Mouse (Mus musculus): ENCODE measurements at regions not wholly inside any gene's neighbourhood (a gene's known extent, or its start where the extent isn't known, plus 50 kb on each side); places are given as distances from the start of the nearest gene placed in this dataset.

DNA sequence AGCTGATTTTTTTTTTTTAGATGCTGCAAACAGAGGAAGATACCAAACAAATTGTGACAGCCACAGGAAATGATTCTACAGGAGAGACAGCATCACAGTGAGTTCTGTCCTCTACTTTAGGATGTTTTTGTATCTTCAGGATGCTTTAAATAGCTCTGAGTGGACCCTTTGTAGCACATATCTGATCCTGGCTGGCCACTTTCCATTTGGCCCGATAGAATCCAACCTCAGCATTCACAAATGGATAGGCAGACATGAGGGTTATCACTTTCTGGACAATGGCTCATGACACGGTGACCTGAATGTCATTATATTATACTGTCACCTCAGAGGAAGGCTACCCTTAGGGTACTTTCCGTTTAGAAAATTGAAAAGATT, 379.3 kb downstream of the Gm10295 start:
- DNase-seq (ENCODE audit: low read depth, low spot score): no peak

DNA sequence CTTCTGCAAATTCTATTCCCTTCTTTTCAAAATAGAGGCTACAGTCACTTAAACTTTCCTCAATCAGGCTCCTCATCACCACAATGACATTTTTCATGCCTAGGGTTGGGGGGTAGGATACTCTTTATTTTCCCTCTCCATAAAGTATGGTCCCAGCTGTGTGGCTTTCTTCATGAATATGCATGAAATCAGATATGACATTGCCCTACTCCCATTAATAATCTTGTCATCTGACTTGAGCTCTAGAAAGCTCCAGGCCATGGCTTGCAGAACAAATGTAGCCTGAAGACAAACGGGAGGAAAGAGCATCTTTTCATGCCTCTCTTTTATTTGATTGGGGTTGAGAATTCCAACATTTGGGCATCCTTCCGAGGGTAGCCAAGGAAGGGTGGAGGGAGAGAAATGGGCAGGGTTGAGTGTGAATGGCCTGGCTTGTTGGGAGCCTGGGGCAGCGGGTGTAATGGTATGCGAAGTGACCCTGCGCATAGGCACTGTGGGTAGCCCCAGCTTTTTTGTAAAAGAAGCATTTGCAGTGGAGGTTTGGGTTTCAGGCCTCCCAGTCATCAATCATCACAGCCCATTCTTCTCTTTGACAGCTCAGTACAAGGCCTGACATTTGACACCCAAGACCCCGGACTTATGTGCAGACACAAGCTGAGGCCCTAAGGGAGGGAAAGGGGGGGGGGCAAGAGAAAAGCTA, 379.8 kb downstream of the Gm10295 start:
- DNase-seq (ENCODE audit: low read depth, low spot score): no peak

DNA sequence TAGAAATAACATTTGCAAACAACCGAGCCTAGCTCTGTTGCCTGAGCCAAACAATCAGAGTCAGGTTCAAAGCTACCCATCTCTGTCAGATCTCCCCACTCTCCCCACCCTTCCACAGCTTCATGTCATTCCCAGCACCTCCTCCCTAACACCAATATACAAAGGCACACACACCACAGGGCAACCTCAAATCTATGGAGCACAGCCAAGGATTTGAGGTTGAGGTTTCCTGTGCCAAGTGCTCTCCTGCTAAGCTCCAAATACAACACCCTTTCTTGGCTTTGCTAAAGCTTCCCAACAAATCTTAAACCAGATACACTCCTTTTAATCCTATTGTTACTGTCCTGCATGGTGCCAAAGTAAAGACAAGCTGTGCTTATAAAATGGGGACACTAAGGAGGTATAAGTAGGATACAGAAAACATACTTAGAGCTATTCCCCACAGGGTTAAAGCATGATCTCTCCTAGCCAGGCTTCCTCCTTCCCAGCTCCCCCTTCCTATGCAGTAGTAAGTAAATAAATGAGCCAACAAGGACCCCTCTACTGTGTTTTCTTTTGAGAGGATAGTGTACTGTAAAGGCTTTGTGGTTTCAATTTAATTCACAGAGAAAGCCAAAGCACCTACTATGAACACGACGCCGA, 398.8 kb downstream of the Gm10295 start:
- DNase-seq (ENCODE audit: low read depth, low spot score): no peak

DNA sequence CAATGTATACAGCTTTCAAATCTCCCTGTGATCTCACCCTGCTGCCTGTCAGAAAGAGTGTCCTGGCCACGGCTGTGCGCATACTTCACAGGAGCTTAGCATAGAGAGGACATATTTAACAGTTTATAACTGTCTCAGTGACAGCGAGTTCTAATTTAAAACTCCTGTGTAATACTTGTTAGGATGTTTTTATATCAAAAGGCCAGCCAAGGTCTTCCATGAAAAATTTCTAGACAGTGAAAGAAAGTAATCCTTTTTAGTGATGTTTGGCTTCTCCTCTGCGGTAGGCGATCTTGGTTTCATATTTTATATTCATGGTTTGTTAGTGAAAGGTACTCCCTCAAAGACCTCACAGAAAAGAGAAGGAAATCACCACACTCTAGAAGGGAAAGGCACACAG, 403.0 kb downstream of the Gm10295 start:
- DNase-seq (ENCODE audit: low read depth, low spot score): no peak

DNA sequence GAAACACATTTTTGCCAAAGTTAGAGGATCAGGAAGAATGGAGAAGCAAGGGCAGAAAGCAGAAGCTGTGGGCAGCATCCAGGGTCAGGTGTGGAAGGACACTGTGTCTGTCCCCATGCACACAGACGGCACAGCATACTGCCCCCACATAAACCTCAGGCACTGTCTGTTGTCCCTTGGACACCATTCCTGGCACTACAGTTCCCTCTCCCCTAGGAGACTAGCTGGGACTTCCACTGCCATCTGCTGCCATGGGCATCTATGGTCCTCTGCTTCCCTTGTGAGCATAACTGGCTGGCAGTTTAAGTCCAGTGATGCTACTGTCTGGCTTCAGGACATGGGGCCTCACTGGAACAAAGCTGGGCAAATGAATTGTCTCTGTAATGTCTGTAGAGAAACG, 405.0 kb downstream of the Gm10295 start:
- no peak for DNase-seq (ENCODE audit: low read depth, low spot score)

DNA sequence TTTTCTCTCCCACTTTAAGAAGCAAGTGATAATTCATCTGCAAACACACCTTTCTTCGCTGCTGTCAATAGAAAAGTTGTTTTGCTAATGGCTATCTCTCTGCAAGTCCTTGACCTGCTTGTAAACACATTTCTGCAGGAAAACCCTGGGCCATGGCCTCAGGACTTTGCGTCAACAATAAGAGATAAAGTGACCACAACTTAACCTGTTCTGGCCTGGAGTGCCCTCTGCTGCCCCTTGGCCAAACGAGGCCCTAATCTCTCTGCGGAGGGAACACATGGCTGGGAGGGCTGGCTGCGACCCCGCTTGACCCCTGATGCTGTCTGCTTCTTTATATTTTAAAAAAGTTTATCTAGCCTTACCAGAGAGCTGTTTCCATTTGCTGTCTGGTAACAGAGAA, 420.4 kb downstream of the Gm10295 start:
- no peak for DNase-seq (ENCODE audit: low read depth, low spot score)

DNA sequence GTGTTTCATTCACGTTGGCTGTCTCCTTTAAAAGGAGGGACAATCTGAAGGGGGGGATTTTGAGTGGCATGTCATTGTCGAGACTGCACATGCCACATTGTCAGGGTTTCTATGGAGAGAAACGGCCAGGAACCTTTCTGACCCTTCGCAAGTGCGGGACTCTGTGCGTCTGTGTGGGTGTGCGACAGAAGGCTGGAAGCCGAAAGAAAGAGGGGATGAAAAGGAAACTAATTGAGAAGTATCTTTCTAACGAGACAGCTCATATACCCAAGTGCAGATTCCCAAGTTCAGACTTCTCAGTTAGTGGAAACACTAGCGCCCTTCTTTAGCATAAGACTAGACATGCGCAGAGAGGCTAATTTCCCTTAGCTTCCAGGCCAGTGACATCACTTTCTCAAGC, 421.4 kb downstream of the Gm10295 start:
- DNase-seq (ENCODE audit: low read depth, low spot score): no peak

DNA sequence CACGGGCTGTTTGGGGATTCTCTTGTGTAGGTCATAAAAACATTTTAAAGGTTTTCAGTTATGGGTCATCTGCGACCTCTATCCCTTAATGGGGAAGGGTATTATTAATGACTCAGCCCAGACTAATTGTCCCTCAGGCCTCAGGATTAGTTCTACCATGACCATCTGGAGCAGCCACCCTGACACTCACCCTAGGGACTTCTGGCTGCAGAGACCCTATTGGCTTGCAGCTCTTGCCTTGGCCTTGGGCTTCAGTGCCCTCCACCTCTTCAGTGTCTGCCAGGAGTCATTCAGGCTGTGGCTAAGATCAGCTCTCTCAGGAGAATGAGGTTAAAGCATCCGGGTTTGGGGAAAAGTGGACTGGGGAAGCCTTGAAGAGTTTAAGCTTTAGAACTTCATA, 423.3 kb downstream of the Gm10295 start:
- no peak for DNase-seq (ENCODE audit: low read depth, low spot score)

DNA sequence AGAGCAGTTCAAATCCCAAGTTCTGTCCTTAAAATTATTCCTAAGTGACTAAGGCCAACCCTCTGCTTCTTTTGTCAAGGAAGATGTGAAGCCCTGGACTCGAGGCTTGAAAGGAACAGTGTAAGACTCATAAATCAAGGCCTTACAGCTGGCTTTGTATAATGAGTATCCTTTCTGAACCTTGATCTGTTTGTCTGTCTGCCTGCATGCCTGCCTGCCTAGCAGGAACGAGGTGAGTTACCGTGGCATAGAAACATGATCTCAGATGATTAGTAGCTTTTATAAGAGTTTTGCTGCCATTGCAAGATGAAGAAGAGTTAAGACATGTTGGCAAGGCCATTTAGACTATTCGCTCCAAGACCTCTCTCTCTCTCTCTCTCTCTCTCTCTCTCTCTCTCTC, 434.3 kb downstream of the Gm10295 start:
- no peak for DNase-seq (ENCODE audit: low read depth, low spot score)

DNA sequence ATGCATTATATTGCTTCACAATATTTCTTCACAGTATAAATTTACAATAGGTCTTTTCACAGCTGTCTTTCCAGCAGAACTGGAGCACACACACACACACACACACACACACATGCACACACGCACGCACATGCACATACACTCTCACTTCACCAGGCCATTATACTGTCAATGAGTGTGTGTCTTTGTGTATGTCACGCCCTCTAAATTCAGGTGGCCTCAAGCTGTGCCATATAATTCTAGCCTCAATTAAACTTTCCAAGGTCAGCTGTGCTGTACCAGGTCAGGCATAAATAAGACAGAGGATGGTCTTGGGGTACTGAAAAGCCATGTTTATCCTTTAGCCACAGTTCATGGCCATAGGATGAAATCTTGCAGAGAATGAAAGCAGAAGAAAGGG, 442.4 kb downstream of the Gm10295 start:
- no peak for DNase-seq (ENCODE audit: low read depth, low spot score)

DNA sequence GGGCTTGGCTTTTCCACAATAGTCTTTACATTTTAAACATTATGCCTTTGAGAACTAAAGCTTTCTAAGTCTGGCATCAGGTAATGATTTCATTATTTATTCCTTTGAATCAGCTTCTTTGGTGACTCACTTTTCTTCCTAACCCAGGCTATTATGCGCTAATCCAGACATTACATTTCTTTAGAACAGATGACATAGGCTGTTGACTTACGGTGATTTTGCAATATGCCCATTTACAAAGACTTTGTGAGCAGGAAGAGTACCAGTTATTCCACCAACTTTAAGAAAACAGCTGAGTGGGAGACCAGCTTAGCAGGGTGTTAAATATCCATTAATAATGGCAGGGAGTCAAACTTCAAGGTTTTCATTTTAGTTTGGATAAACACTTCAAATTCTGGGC, 459.6 kb downstream of the Gm10295 start:
- no peak for DNase-seq (ENCODE audit: low read depth, low spot score)

DNA sequence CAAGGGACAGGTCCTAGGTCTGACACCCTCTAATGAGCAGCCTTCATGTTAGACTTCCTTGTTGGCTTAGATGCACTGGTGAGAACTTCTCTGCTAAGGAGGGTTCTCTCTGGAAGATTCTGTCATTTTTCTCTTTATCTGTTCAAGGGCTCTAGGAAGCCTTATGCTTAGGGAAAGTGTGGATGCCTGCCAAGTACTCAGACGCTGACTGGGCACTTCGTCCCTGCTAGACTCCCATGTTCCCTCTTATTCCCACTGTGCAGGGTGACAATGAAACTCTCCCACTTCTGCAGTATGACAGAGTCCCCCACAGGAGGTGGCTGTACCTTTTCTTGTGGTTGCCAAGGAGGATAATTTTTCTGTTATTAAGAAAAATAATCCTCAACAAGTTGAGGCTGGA, 470.8 kb downstream of the Gm10295 start:
- DNase-seq (ENCODE audit: low read depth, low spot score): no peak

DNA sequence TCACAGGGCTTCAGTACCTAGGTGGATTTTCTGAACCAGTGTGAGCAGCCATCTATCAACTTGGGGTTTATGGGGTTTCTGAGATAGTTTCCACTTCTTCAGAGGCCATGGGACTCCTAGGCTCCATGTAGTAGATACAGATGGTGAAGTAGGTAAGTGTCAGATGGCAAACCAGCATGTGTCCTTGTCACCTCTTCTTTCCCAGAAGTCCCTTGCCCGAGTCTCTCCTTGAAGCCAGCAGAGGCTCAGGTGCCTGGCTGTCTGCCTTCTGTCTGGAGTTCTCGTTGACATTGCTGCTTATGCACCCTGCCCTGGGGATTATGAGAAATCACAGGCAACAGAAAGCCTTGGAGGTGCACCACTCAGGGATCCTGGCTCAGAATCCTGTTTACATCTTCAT, 476.9 kb downstream of the Gm10295 start:
- DNase-seq (ENCODE audit: low read depth, low spot score): no peak

DNA sequence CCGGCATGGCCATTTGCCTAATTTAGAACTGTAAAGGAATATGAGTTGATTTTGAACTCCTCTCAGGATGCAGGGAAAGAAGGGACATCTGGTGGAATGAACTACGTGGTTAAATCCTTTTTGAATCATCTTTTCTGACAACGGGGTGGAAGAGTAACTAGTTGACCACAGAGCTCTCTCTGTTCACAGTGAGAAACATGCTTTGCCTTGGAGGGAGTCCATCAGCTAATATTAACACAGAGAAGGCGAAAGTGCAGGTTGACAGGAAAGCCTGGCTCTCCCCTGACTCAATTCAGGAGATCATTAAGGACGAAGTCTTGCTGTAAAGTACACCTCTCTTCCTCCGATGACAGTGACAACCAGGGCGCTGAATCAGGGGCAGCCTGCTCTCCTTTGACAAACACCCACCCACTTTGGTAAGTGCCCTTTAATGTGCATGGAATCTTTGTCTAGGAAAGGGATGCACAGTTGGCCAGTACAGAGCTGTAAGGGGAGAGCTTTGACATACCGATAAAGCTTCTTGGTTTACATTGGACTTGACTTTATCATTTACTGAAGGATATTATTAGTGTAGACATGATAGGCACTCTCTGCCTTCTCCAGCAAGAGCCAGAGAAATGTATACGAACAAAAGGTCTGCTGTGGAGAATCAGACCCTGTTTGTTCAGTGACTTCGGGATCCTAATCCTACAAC, 480.3 kb downstream of the Gm10295 start:
- DNase-seq (ENCODE audit: low read depth, low spot score): no peak

DNA sequence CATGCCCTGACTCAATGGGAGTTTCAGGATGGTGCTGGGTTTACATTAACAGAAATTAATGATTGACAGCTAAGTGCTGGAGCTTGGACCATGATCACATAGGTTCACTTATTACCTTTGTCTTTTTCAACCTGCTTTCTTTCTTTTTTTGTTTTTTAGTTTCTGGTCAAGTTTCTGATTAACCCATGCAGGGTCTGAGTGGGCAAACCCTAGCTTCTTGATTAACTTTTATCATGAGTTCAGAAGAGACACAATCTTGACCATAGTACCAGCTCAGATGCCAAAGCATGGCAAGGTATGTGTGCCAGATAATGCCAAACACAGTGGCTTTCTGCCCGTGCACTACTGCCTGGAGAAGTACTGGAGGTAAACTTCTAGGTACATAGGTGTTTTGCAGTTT, 482.2 kb downstream of the Gm10295 start:
- no peak for DNase-seq (ENCODE audit: low read depth, low spot score)

DNA sequence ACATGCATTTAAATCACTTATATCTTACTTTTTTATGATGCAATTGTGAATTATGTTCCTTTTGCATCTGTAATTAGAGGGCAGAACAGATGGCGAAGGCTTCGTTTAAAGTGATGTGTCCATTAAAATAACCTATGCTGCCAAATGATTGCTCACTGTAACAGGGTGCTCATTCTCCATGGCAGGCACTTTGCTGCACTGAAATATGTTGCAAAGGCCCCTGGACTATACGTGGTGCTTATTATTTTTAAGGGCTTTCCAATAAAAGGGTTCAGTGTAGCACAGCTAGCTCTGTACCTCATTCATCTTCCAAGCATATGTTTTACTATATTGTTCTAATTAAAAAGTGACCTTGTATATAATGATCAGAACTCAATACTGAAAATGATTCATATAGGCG, 491.3 kb downstream of the Gm10295 start:
- DNase-seq (ENCODE audit: low read depth, low spot score): no peak

DNA sequence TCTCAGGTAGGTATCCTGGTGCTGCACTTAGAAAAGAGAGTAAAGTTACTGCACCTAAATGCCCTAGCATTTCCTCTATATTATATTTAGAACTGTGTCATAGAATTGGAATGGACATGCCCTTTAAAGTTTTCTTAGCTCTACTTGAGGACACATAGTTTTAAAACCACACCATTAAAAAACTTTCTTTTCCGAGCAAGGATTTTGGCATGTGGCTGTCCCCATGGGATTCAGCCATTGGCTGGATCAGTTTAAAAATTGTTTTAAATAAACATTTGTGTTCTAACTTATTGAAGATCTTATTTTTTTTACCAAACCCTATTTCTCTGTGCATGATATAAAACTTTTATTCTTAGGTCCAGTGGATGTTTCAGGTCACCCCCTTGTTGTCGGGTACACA, 484.2 kb upstream of the Nr2f2 start:
- DNase-seq (ENCODE audit: low read depth, low spot score): no peak

DNA sequence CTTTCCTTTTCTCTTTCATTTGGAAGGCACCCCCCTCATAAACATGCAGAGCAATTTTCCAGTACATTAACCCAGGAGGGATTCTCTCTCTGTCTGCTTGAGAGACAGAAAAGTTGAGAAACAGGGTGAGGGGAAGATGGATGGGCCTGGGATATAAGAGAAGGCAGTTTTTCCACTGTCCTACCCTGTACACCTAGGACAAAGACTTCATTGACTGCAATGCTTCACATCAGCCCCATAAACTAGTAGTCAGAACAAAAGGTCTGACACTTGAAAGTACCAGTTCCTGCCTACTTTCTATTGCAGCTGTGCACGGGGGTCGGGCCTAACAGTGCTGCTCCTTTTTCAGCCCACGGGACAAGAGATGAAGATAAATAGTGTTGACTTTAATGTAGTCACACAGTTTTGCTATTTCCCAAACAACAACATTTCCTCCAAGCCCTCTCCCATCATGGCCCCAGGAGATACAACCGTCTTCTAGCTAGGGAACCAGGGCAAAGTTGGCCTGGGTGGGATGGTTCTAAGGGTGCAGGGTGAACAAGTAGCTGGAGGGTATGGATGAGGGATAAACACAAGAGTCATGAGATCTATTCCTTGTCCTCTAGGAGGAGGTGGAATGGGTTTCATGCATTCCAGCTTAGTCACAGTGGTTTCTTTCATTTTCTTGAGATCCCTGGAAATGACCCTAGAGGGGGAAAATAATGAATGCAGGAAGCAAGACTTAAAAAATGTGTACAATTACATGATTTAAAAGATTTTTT, 481.7 kb upstream of the Nr2f2 start:
- no peak for DNase-seq (ENCODE audit: low read depth, low spot score)

DNA sequence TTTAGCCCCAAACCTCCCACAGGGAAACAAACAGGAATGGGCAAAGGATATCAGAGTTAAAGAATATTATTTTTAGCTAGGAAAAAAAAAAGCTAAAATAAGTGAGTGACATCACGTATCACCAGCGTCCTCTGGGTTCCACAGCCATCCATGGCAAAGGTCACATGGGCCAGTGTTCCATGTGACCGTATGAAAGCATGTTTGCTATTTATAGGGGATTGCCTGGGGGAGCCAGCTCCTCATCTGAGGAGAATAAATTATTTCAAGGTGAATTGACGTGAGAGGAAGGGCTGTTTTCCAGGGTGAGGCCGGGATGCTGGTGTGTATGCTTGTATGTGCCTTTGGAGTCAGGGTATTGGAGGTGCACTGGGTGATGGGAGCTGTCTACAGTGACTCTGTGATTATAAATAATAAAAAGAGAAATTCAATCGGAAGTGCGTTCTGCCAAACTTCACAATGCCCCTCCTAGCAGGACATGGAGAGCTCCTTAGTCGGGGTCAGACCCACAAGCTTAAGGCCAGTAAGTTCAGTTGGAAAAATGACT, 481.0 kb upstream of the Nr2f2 start:
- DNase-seq (ENCODE audit: low read depth, low spot score): no peak

DNA sequence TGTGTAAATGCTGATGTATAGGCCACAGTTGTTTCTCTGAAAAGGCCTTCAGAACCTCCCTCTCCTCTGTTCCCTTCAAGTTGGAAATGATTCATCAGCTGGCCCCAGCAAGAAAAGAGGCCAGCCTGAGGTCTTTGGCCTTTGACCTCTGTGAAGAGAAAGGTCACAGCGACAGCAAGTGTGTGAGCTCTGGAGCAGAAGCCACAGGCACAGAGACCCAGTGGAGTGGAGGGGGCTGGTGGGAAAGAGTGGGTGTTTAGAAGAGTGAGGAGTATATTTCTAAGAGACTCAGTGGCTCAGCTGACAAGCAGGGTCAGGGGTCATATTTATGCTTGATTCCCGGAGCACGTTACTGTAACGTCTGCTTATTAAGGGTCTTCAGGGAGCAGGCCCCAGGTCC, 479.5 kb upstream of the Nr2f2 start:
- DNase-seq (ENCODE audit: low read depth, low spot score): no peak

DNA sequence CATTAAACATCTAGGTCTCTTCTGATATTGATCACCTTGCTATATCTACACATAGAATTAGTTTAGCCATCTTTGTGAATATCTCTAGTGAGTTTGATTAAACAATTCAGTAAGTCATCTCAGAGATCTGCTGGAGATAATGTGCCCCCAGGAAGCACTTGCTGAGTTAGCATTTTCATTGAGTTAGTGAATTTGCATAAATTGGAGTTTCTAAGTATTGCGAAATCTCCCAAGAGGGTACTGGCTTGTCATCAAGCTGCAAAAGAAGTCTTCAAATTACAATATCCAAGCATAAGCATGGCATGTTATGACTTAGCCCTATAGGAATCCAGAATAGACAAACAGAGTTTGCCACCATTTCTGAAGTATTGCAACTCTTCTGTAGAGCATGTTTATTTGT, 473.6 kb upstream of the Nr2f2 start:
- no peak for DNase-seq (ENCODE audit: low read depth, low spot score)

DNA sequence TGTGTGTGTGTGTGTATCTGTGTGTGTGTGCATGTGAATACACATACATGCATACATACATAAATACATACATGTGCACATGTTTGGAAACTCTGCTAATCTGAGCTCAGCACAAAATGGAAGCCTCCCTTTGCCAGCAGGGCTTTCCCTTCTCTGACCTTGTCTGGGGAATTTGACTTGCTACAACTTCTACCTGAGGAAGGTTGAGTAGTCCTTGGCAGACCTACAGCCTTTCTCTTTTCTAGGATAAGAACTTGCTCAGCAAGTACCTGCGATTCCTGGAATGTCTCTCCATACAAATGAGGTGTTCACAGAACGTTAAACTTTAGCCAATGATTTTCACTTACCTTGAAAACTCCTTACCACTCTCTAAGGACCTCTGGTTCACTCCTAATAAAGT, 472.7 kb upstream of the Nr2f2 start:
- no peak for DNase-seq (ENCODE audit: low read depth, low spot score)
